Mouse (Mus musculus): ENCODE data around the gene 1700029F12Rik. TPM values are rescaled to one million over a fixed set of nuclear protein-coding genes. Genes with fewer than 3 reads are reported as not detected.

Gene 1700029F12Rik
- total and polyA plus RNA-seq, 3 experiments: not detected

DNA sequence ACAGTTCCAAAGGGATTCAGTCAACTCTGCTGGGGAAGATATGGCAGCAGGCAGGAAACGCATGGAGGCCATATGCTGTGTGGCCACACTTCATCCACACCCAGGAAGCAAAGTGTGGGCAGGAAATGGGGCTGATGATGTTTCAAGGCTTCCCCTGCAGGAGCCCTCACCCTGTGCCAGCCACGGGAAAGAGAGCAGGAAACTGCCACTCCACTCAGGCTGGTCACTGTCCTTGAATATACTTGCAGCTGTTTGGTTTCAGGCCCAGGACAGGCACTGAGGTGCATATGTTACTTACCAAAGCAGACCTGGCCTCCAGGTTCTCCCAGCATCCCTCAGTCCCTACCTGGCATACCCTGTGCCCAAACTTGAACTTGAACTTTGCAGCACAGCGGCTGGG, 30.3 kb upstream of the 1700029F12Rik start:
- Histone ChIP-seq H3K9me3 (replicated peaks) (no peaks in the 10 kb centered on the region), H3K4me3 (ENCODE audit: low read depth, low read length) (peak overlapping the region; percentile 27; the same call in 1 of the 2 replicates), H3K36me3 (replicated peaks) (no peaks in the 10 kb centered on the region), H3K27me3 (ENCODE audit: insufficient read depth, low read length) (peaks cover 5% of the 10 kb centered on the region; the same call in 1 of the 2 replicates), H3K4me1 (ENCODE audit: insufficient read depth, low read depth, low read length) (peaks cover 15% of the 10 kb centered on the region)
- no peak for ATAC-seq (ENCODE audit: extremely low read depth, insufficient number of reproducible peaks, low FRiP score, poor library complexity, severe bottlenecking)
- TF ChIP-seq POLR2AphosphoS5 (IDR thresholded peaks at IDR 0.05; ENCODE audit: insufficient replicate concordance, low read depth, low read length) (no peak), GATA2 (IDR thresholded peaks at IDR 0.05; ENCODE audit: borderline replicate concordance, low read depth, low read length) (no peak), TAL1 (conservative IDR thresholded peaks at IDR 0.05; ENCODE audit: low read depth, low read length) (no peak), GATA1 (IDR thresholded peaks at IDR 0.05; ENCODE audit: borderline replicate concordance, low read length) (no peak), CTCF (IDR thresholded peaks at IDR 0.05; ENCODE audit: low read depth, low read length) (no peak)
- DNase-seq (ENCODE audit: low spot score): no peak

DNA sequence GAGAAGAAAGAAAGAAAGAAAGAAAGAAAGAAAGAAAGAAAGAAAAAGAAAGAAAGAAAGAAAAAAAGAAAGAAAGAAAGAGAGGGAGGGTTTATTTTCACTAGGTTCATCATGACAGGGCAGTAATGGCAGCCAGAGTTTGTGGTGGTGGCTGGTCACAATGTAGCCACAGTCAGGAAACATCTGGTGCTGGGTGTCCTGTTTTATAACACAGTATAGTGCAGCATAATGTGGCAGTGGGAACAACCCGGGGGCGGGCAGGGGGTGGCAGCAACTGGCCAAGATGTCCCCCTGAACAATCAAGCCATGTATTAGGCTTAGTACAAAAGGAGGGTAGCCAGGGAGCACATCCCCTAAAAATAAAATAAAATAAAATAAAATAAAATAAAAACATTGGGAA, 29.3 kb upstream of the 1700029F12Rik start:
- no peak for TF ChIP-seq TAL1 (conservative IDR thresholded peaks at IDR 0.05; ENCODE audit: low read depth, low read length)
- TF ChIP-seq GATA2 (IDR thresholded peaks at IDR 0.05; ENCODE audit: borderline replicate concordance, low read depth, low read length): no peak
- no peak for TF ChIP-seq GATA1 (IDR thresholded peaks at IDR 0.05; ENCODE audit: borderline replicate concordance, low read length)
- no peak for TF ChIP-seq POLR2AphosphoS5 (IDR thresholded peaks at IDR 0.05; ENCODE audit: insufficient replicate concordance, low read depth, low read length)
- no peak for TF ChIP-seq CTCF (IDR thresholded peaks at IDR 0.05; ENCODE audit: low read depth, low read length)
- DNase-seq (ENCODE audit: low spot score): no peak
- no peak for ATAC-seq (ENCODE audit: extremely low read depth, insufficient number of reproducible peaks, low FRiP score, poor library complexity, severe bottlenecking)
- H3K27me3 ChIP-seq (ENCODE audit: insufficient read depth, low read length): peaks cover 5% of the 10 kb centered on the region; the same call in 1 of the 2 replicates
- H3K36me3 ChIP-seq (replicated peaks): no peaks in the 10 kb centered on the region
- no peaks in the 10 kb centered on the region for H3K9me3 ChIP-seq (replicated peaks)
- H3K4me1 ChIP-seq (ENCODE audit: insufficient read depth, low read depth, low read length): peaks cover 15% of the 10 kb centered on the region
- no peak overlapping the region for H3K4me3 ChIP-seq (ENCODE audit: low read depth, low read length)

DNA sequence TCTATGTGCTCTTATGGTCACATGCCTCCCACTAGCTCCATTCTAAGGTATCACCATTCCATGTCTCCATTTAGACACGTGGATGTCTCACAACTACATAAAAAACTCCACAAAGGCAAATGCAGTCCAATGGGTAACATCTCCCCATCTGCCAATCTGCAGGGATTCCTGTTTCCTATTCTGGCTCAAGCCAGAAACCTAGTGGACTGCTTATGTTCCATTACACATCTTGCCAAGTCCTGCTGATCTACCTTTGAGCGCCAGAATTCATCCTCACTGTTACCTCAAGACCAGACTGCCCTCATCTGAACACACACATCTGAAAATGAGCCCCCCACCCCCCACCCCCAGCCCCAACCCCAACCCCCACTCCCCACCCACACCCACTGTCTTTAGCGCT, 28.0 kb upstream of the 1700029F12Rik start:
- TF ChIP-seq GATA2 (IDR thresholded peaks at IDR 0.05; ENCODE audit: borderline replicate concordance, low read depth, low read length) (no peak), CTCF (IDR thresholded peaks at IDR 0.05; ENCODE audit: low read depth, low read length) (no peak), TAL1 (conservative IDR thresholded peaks at IDR 0.05; ENCODE audit: low read depth, low read length) (no peak), GATA1 (IDR thresholded peaks at IDR 0.05; ENCODE audit: borderline replicate concordance, low read length) (no peak), POLR2AphosphoS5 (IDR thresholded peaks at IDR 0.05; ENCODE audit: insufficient replicate concordance, low read depth, low read length) (no peak)
- H3K4me1 ChIP-seq (ENCODE audit: insufficient read depth, low read depth, low read length): peaks cover 15% of the 10 kb centered on the region
- no peaks in the 10 kb centered on the region for H3K36me3 ChIP-seq (replicated peaks)
- DNase-seq (ENCODE audit: low spot score) (no peak), ATAC-seq (ENCODE audit: extremely low read depth, insufficient number of reproducible peaks, low FRiP score, poor library complexity, severe bottlenecking) (no peak)
- H3K9me3 ChIP-seq (replicated peaks): no peaks in the 10 kb centered on the region
- H3K4me3 ChIP-seq (ENCODE audit: low read depth, low read length): no peak overlapping the region
- no peaks in the 10 kb centered on the region for H3K27me3 ChIP-seq (ENCODE audit: insufficient read depth, low read length)

DNA sequence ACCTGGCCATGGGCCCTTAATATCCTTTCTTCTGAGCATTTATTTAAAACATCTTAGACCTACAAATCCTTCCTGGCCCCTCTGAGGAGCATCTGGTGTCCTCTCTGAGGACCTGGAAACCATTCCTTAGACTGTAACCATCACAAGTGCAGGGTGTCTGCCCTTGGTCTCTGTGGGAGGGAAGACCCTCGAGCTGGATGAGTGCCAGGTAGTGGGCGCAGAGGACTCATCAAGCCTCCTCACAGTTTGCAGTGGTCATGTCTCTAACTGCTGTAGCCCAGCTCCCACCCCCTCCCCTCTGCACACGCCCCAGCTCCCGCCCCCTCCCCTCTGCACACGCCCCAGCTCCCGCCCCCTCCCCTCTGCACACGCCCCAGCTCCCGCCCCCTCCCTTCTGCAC, 26.2 kb upstream of the 1700029F12Rik start:
- H3K4me1 ChIP-seq (ENCODE audit: insufficient read depth, low read depth, low read length): peaks cover 9% of the 10 kb centered on the region
- H3K27me3 ChIP-seq (ENCODE audit: insufficient read depth, low read length): no peaks in the 10 kb centered on the region
- no peaks in the 10 kb centered on the region for H3K9me3 ChIP-seq (replicated peaks)
- no peak overlapping the region for H3K4me3 ChIP-seq (ENCODE audit: low read depth, low read length)
- DNase-seq (ENCODE audit: low spot score): no peak
- TF ChIP-seq GATA1 (IDR thresholded peaks at IDR 0.05; ENCODE audit: borderline replicate concordance, low read length): no peak
- TF ChIP-seq POLR2AphosphoS5 (IDR thresholded peaks at IDR 0.05; ENCODE audit: insufficient replicate concordance, low read depth, low read length): no peak
- TF ChIP-seq GATA2 (IDR thresholded peaks at IDR 0.05; ENCODE audit: borderline replicate concordance, low read depth, low read length): no peak
- TF ChIP-seq CTCF (IDR thresholded peaks at IDR 0.05; ENCODE audit: low read depth, low read length): no peak
- TF ChIP-seq TAL1 (conservative IDR thresholded peaks at IDR 0.05; ENCODE audit: low read depth, low read length): no peak
- H3K36me3 ChIP-seq (replicated peaks): no peaks in the 10 kb centered on the region
- ATAC-seq (ENCODE audit: extremely low read depth, insufficient number of reproducible peaks, low FRiP score, poor library complexity, severe bottlenecking): no peak

DNA sequence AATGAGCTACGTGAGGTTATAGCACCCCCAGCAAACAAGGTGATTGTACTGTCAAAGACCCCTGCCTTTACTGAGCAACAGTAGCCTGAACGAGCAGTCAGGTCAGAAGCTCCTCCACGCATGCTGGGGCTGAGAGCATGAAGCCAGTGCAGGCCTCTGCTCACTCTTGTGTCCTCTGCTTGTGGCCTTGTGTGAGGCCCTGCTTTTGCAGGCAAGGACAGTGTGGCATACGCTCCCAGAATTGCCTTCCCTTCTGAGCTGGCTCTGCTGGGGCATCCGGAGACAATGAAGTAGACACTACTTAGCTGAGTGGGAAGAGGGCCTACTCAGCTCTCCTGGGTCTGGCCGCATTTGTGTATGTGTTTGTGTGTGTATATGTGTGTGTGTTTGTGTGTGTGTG, 25.6 kb upstream of the 1700029F12Rik start:
- DNase-seq (ENCODE audit: low spot score) (no peak), ATAC-seq (ENCODE audit: extremely low read depth, insufficient number of reproducible peaks, low FRiP score, poor library complexity, severe bottlenecking) (no peak)
- TF ChIP-seq POLR2AphosphoS5 (IDR thresholded peaks at IDR 0.05; ENCODE audit: insufficient replicate concordance, low read depth, low read length) (no peak), GATA2 (IDR thresholded peaks at IDR 0.05; ENCODE audit: borderline replicate concordance, low read depth, low read length) (no peak)
- Histone ChIP-seq H3K36me3 (replicated peaks) (no peaks in the 10 kb centered on the region), H3K4me1 (ENCODE audit: insufficient read depth, low read depth, low read length) (peaks cover 7% of the 10 kb centered on the region), H3K9me3 (replicated peaks) (no peaks in the 10 kb centered on the region), H3K4me3 (ENCODE audit: low read depth, low read length) (no peak overlapping the region), H3K27me3 (ENCODE audit: insufficient read depth, low read length) (no peaks in the 10 kb centered on the region)

DNA sequence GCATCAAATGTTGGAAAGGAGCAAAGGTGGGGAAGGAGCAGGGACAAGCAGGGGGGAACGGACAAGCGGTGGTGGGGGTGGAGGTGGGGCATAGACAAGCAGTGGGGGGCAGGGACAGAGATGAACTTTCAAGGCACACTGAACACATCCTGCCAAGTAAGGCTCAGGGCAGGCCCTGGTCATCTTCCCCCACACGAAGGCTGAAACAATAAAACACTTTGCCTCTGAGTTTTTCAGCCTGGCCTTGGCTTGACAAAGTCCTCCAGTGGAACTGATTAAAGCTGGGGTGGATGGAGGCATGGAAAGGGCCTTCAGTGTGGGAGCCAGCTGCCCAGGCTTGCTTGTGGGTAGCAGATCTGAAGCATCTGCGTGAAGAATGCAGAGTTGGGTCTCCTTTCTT, 23.7 kb upstream of the 1700029F12Rik start:
- Histone ChIP-seq H3K9me3 (replicated peaks) (no peaks in the 10 kb centered on the region), H3K4me3 (ENCODE audit: low read depth, low read length) (no peak overlapping the region), H3K27me3 (ENCODE audit: insufficient read depth, low read length) (peaks cover 3% of the 10 kb centered on the region; the same call in 1 of the 2 replicates), H3K4me1 (ENCODE audit: insufficient read depth, low read depth, low read length) (no peaks in the 10 kb centered on the region), H3K36me3 (replicated peaks) (no peaks in the 10 kb centered on the region)
- ATAC-seq (ENCODE audit: extremely low read depth, insufficient number of reproducible peaks, low FRiP score, poor library complexity, severe bottlenecking) (no peak), DNase-seq (ENCODE audit: low spot score) (no peak)
- TF ChIP-seq POLR2AphosphoS5 (IDR thresholded peaks at IDR 0.05; ENCODE audit: insufficient replicate concordance, low read depth, low read length) (no peak), GATA2 (IDR thresholded peaks at IDR 0.05; ENCODE audit: borderline replicate concordance, low read depth, low read length) (no peak), TAL1 (conservative IDR thresholded peaks at IDR 0.05; ENCODE audit: low read depth, low read length) (no peak), CTCF (IDR thresholded peaks at IDR 0.05; ENCODE audit: low read depth, low read length) (no peak), GATA1 (IDR thresholded peaks at IDR 0.05; ENCODE audit: borderline replicate concordance, low read length) (no peak)
